Mouse (Mus musculus) myocyte (in vitro differentiated cells): Measurements from ENCODE around the gene Ak1.

ENCODE experiments used
- CEBPB ChIP-seq: IDR thresholded peaks from 2 replicates; pipeline ENCODE4 v1.6.1; 2011; ENCODE audit warnings: mild to moderate bottlenecking, moderate library complexity; ENCODE audit not compliant: poor library complexity, insufficient read depth, severe bottlenecking
- E2F4 ChIP-seq: IDR thresholded peaks from one replicate; pipeline ENCODE4 v1.6.1; 2011; ENCODE audit warnings: mild to moderate bottlenecking, control low read depth, moderate library complexity; ENCODE audit not compliant: insufficient read depth
- MAX ChIP-seq: IDR thresholded peaks from one replicate; pipeline ENCODE4 v1.6.1; 2011; ENCODE audit warnings: low read depth, mild to moderate bottlenecking, control low read depth
- MYOD1 ChIP-seq, 3 experiments: IDR thresholded peaks; one replicate each; pipeline ENCODE4 v1.6.1; 2011; ENCODE audit warnings: control low read depth in 2 of 3, low read depth in 2 of 3, mild to moderate bottlenecking in 2 of 3, moderate library complexity in 1 of 3; ENCODE audit not compliant: insufficient read length in 2 of 3, control insufficient read depth in 1 of 3
- MYOG ChIP-seq, 3 experiments: IDR thresholded peaks; one replicate each; pipeline ENCODE4 v1.6.1; 2011; ENCODE audit warnings: control low read depth in 2 of 3, low read depth in 2 of 3, mild to moderate bottlenecking in 2 of 3; ENCODE audit not compliant: insufficient read length in 2 of 3, control insufficient read depth in 1 of 3, insufficient read depth in 1 of 3
- POLR2A ChIP-seq: IDR thresholded peaks from one replicate; pipeline ENCODE4 v1.6.1; 2011; ENCODE audit warnings: low read depth, mild to moderate bottlenecking, control low read depth, moderate library complexity; ENCODE audit not compliant: insufficient read length
- POLR2AphosphoS2 ChIP-seq: IDR thresholded peaks from one replicate; pipeline ENCODE4 v1.6.1; 2011; ENCODE audit warnings: low read depth, control low read depth; ENCODE audit not compliant: insufficient read length
- REST ChIP-seq: IDR thresholded peaks from one replicate; pipeline ENCODE4 v1.6.1; 2011; ENCODE audit warnings: mild to moderate bottlenecking, control low read depth, moderate library complexity; ENCODE audit not compliant: insufficient read depth, insufficient read length
- SRF ChIP-seq: IDR thresholded peaks from one replicate; pipeline ENCODE4 v1.6.1; 2011; ENCODE audit warnings: low read depth; ENCODE audit not compliant: control insufficient read depth, insufficient read length
- TCF12 ChIP-seq: IDR thresholded peaks from one replicate; pipeline ENCODE4 v1.6.1; 2011; ENCODE audit warnings: mild to moderate bottlenecking, control low read depth; ENCODE audit not compliant: poor library complexity, insufficient read depth, severe bottlenecking
- USF1 ChIP-seq: IDR thresholded peaks from one replicate; pipeline ENCODE4 v1.6.1; 2011; ENCODE audit warnings: low read depth, mild to moderate bottlenecking, control low read depth, moderate library complexity

DNA sequence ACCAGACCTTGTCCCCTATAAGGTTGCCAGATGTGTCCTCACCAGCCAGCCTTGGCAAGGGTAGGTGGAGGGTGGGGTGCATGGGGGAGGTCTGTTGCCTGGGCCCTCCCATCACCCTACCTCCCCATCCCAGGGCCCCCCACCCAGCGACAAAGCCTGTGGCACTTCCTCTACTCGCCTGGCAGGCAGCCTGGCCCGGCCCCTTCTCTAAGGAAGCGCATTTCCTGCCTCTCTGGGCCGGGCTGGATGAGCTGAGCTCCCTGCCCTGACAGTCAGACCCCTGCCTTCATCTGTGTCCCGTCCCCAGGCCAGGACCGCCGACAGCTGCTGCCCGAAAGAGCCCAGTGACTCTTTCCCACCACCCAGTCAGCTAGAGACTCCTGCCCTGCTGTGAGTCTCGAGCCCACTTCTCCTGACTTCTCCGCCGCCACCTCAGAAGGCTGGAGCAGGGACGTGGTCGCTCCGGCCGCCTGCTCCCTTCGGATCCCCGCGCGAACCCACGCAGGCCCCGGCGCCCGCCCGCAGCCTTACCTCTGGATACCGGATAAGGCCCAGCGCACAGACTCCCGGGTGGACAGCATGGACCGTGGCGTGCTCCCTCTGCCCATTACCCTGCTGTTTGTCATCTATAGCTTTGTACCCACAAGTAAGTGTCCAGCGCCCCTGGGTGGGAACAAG, 25.0 kb downstream of the Ak1 start, which contains the start of gene Eng:
- TF ChIP-seq POLR2A = no peak
- no peak for TF ChIP-seq USF1
- no peak for TF ChIP-seq POLR2AphosphoS2
- no peak for TF ChIP-seq E2F4
- TF ChIP-seq TCF12 = no peak
- TF ChIP-seq MYOD1 (IDR thresholded peaks at IDR 0.05; ENCODE audit: control insufficient read depth in 1 of 3, insufficient read length in 2 of 3, low read depth in 2 of 3) = no peak
- TF ChIP-seq CEBPB = no peak
- TF ChIP-seq MAX = no peak
- TF ChIP-seq REST = no peak
- TF ChIP-seq MYOG (IDR thresholded peaks at IDR 0.05; ENCODE audit: control insufficient read depth in 1 of 3, insufficient read depth in 1 of 3, insufficient read length in 2 of 3, low read depth in 2 of 3) = no peak
- no peak for TF ChIP-seq SRF
